Mouse (Mus musculus): ENCODE measurements at regions not wholly inside any gene's neighbourhood (a gene's known extent, or its start where the extent isn't known, plus 50 kb on each side); places are given as distances from the start of the nearest gene placed in this dataset.

DNA sequence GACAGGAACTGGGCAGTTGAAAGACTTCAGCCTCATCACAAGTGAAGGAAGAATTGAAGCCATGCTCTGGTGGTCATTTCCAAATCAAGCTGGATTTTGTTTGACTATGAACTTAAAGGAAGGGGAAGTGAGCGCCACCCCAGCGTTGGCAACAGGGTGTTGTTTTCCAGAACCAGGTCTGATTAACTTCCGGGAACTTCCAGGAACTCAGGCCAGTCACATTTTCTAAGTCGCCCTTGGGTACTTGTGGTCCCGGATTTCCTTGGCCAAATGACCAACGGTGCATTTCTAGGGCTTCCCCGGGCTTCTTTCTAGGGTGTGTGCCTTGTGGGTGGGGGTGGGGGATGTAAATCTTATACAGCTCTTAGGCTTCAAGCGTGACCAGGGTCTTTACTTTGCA lies 197.4 kb downstream of the Ets1 start:
- TF ChIP-seq POLR2A (IDR thresholded peaks at IDR 0.05; ENCODE audit: low read depth, low read length) (no peak), CTCF (IDR thresholded peaks at IDR 0.05; ENCODE audit: extremely low read depth, insufficient read length, insufficient replicate concordance, low read depth, low read length) (no peak)
- Histone ChIP-seq H3K4me3 (ENCODE audit: low read depth, low read length) (no peak overlapping the region), H3K27ac (ENCODE audit: insufficient read depth, low read depth, low read length) (no peak overlapping the region), H3K4me1 (ENCODE audit: control insufficient read depth, insufficient read depth, insufficient read length, low read length) (peaks cover 6% of the 10 kb centered on the region), H3K36me3 (ENCODE audit: control insufficient read depth, insufficient read depth, low read length) (no peaks in the 10 kb centered on the region), H3K27me3 (ENCODE audit: control insufficient read depth, insufficient read depth, low read length) (no peaks in the 10 kb centered on the region)
- 84% methylated on average over 8 of the region's 8 CpGs for WGBS

DNA sequence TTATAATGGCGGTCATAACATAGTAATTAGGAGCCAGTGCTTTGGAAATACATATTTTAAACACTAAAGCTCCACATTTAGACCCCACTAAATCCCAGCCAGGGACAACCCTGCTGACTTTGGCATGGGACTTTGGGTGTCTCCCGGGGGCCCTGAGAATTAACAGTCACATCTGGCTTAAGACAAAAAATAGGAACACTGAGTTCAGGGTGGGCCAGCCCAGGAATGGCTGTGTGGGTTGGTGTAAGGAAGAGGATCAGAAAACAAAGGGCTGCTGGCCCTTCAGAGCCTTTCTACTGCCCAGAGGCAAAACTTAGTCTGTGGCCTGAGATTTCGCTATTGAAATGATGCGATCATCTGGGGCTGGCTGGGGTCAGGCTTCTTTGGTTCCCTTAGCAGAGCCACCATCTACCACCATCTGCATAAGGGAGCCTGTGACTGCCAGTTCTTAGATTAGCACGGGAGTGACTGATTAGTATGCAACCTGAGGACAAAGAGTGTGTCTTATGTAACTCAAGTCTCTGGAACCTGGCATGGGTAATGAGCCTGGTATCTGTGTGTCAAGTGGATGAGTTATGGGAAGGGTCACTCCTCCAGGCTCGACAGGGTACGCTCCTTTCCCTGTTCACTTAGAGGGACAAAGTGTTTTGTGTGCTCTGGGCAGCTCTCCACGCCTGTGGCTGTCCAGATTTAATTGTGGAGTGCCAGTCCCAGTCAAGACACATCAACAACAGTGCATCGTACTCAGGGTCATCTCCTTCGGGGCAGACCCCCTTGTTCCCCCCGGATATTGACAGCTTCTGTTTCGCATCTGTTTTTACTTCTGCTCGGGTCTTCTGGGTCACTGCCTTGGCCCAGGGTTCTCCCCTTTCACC lies 199.0 kb downstream of the Ets1 start:
- Histone ChIP-seq H3K4me1 (ENCODE audit: control insufficient read depth, insufficient read depth, insufficient read length, low read length) (peaks cover 6% of the 10 kb centered on the region), H3K4me3 (ENCODE audit: low read depth, low read length) (no peak overlapping the region), H3K36me3 (ENCODE audit: control insufficient read depth, insufficient read depth, low read length) (no peaks in the 10 kb centered on the region), H3K27ac (ENCODE audit: insufficient read depth, low read depth, low read length) (no peak overlapping the region), H3K27me3 (ENCODE audit: control insufficient read depth, insufficient read depth, low read length) (no peaks in the 10 kb centered on the region)
- WGBS: 77% methylated on average over 13 of the region's 13 CpGs
- no peak for TF ChIP-seq POLR2A (IDR thresholded peaks at IDR 0.05; ENCODE audit: low read depth, low read length)
- no peak for TF ChIP-seq CTCF (IDR thresholded peaks at IDR 0.05; ENCODE audit: extremely low read depth, insufficient read length, insufficient replicate concordance, low read depth, low read length)

GRCm38 (mm10) chr9:32835626-32835971 lies 199.6 kb downstream of the Ets1 start:
- no peak overlapping the region for H3K4me3 ChIP-seq (ENCODE audit: low read depth, low read length)
- H3K36me3 ChIP-seq (ENCODE audit: control insufficient read depth, insufficient read depth, low read length): no peaks in the 10 kb centered on the region
- no peak overlapping the region for H3K27ac ChIP-seq (ENCODE audit: insufficient read depth, low read depth, low read length)
- no peak for TF ChIP-seq POLR2A (IDR thresholded peaks at IDR 0.05; ENCODE audit: low read depth, low read length)
- TF ChIP-seq CTCF (IDR thresholded peaks at IDR 0.05; ENCODE audit: extremely low read depth, insufficient read length, insufficient replicate concordance, low read depth, low read length): no peak
- 63% methylated on average over 4 of the region's 4 CpGs for WGBS
- peaks cover 6% of the 10 kb centered on the region for H3K4me1 ChIP-seq (ENCODE audit: control insufficient read depth, insufficient read depth, insufficient read length, low read length)
- H3K27me3 ChIP-seq (ENCODE audit: control insufficient read depth, insufficient read depth, low read length): no peaks in the 10 kb centered on the region

- H3K4me1 ChIP-seq (ENCODE audit: control insufficient read depth, insufficient read depth, insufficient read length, low read length): peaks cover 6% of the 10 kb centered on the region
- no peak overlapping the region for H3K4me3 ChIP-seq (ENCODE audit: low read depth, low read length)
- WGBS: 30% methylated on average over 5 of the region's 5 CpGs
Observed at GRCm38 (mm10) chr9:32836371-32836770, 200.3 kb downstream of the Ets1 start.

GRCm38 (mm10) chr9:32847361-32847760 lies 211.3 kb downstream of the Ets1 start:
- H3K27me3 ChIP-seq (ENCODE audit: control insufficient read depth, insufficient read depth, low read length): no peaks in the 10 kb centered on the region
- TF ChIP-seq CTCF (IDR thresholded peaks at IDR 0.05; ENCODE audit: extremely low read depth, insufficient read length, insufficient replicate concordance, low read depth, low read length): no peak
- no peak for TF ChIP-seq POLR2A (IDR thresholded peaks at IDR 0.05; ENCODE audit: low read depth, low read length)

More at GRCm38 (mm10) chr9:32836371-32836770, 200.3 kb downstream of the Ets1 start:
- TF ChIP-seq POLR2A (IDR thresholded peaks at IDR 0.05; ENCODE audit: low read depth, low read length): no peak
- no peak for TF ChIP-seq CTCF (IDR thresholded peaks at IDR 0.05; ENCODE audit: extremely low read depth, insufficient read length, insufficient replicate concordance, low read depth, low read length)
- no peaks in the 10 kb centered on the region for H3K27me3 ChIP-seq (ENCODE audit: control insufficient read depth, insufficient read depth, low read length)
- no peaks in the 10 kb centered on the region for H3K36me3 ChIP-seq (ENCODE audit: control insufficient read depth, insufficient read depth, low read length)
- no peak overlapping the region for H3K27ac ChIP-seq (ENCODE audit: insufficient read depth, low read depth, low read length)

GRCm38 (mm10) chr9:32852282-32852681 lies 216.3 kb downstream of the Ets1 start:
- Histone ChIP-seq H3K27ac (ENCODE audit: insufficient read depth, low read depth, low read length) (no peak overlapping the region), H3K27me3 (ENCODE audit: control insufficient read depth, insufficient read depth, low read length) (no peaks in the 10 kb centered on the region), H3K4me1 (ENCODE audit: control insufficient read depth, insufficient read depth, insufficient read length, low read length) (no peaks in the 10 kb centered on the region), H3K36me3 (ENCODE audit: control insufficient read depth, insufficient read depth, low read length) (no peaks in the 10 kb centered on the region), H3K4me3 (ENCODE audit: low read depth, low read length) (no peak overlapping the region)
- TF ChIP-seq POLR2A (IDR thresholded peaks at IDR 0.05; ENCODE audit: low read depth, low read length) (no peak), CTCF (IDR thresholded peaks at IDR 0.05; ENCODE audit: extremely low read depth, insufficient read length, insufficient replicate concordance, low read depth, low read length) (no peak)
- WGBS: 52% methylated on average over 3 of the region's 3 CpGs

More at GRCm38 (mm10) chr9:32847361-32847760, 211.3 kb downstream of the Ets1 start:
- H3K4me1 ChIP-seq (ENCODE audit: control insufficient read depth, insufficient read depth, insufficient read length, low read length): no peaks in the 10 kb centered on the region
- H3K27ac ChIP-seq (ENCODE audit: insufficient read depth, low read depth, low read length): no peak overlapping the region
- H3K36me3 ChIP-seq (ENCODE audit: control insufficient read depth, insufficient read depth, low read length): no peaks in the 10 kb centered on the region
- no peak overlapping the region for H3K4me3 ChIP-seq (ENCODE audit: low read depth, low read length)
- 85% methylated on average over 2 of the region's 2 CpGs for WGBS

DNA sequence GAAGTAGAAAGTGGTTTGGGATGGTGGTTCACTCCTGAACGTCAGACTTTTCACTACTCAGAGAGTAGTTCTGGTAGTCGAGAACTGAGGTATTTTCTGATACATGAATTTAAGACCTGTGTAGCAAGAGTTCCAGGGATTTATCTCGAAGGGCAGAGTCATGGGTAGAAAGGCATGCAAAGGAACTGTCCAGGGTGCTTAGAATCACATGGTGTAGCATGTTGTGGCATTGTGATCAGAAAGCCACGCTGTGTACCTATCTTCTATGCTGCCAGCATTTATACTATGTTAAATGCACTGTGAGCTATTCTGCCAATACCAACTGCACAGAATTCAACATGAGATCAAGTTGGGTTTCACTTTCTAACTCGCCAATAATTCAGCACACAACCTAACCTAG lies 227.3 kb downstream of the Ets1 start:
- Histone ChIP-seq H3K4me3 (ENCODE audit: low read depth, low read length) (no peak overlapping the region), H3K4me1 (ENCODE audit: control insufficient read depth, insufficient read depth, insufficient read length, low read length) (no peaks in the 10 kb centered on the region), H3K27me3 (ENCODE audit: control insufficient read depth, insufficient read depth, low read length) (no peaks in the 10 kb centered on the region), H3K36me3 (ENCODE audit: control insufficient read depth, insufficient read depth, low read length) (no peaks in the 10 kb centered on the region), H3K27ac (ENCODE audit: insufficient read depth, low read depth, low read length) (no peak overlapping the region)
- no peak for TF ChIP-seq POLR2A (IDR thresholded peaks at IDR 0.05; ENCODE audit: low read depth, low read length)
- no peak for TF ChIP-seq CTCF (IDR thresholded peaks at IDR 0.05; ENCODE audit: extremely low read depth, insufficient read length, insufficient replicate concordance, low read depth, low read length)
- WGBS: 59% methylated on average over 5 of the region's 5 CpGs
